In genomic region chr2:50096336-50096735, GRCm38 (mm10) we compare ENCODE assay signal across 22 mouse cellular contexts. TPM values are rescaled to one million over a fixed set of nuclear protein-coding genes. Genes with fewer than 3 reads are reported as not detected.
DNase-seq lines count a peak whose midpoint lies in the region; ATAC-seq and TF ChIP-seq lines count a peak whose summit lies in the region.
"Had no signal": no experiment of that assay in that cellular context is flagged by ENCODE, and none has a peak within 500 bp of the region (broad histone marks: within the 10 kb centered on the region; RNA-seq: fewer than 3 reads in every experiment).

No protein-coding gene starts in this region.

- no peaks in the 10 kb centered on the region for H3K27me3 ChIP-seq in hindbrain, embryonic 13.5 days
- H3K27me3 ChIP-seq in hindbrain, embryonic 10.5 days (ENCODE audit: insufficient read depth, poor library complexity, severe bottlenecking): no peaks in the 10 kb centered on the region
- no peaks in the 10 kb centered on the region for H3K27me3 ChIP-seq in midbrain, postnatal 0 days (ENCODE audit: insufficient read depth, low read length)
- H3K27me3 ChIP-seq in midbrain, embryonic 11.5 days (ENCODE audit: control insufficient read depth, insufficient read depth, low read length): no peaks in the 10 kb centered on the region
- no peaks in the 10 kb centered on the region for H3K27me3 ChIP-seq in hindbrain, embryonic 15.5 days
- H3K27me3 ChIP-seq: kidney, embryonic 15.5 days; limb, embryonic 15.5 days had no signal

- H3K4me2 ChIP-seq in hindbrain, embryonic 13.5 days: no peak overlapping the region
- H3K4me2 ChIP-seq in midbrain, postnatal 0 days (ENCODE audit: low read depth, low read length, poor library complexity, severe bottlenecking): no peak overlapping the region
- H3K4me2 ChIP-seq in midbrain, embryonic 11.5 days: no peak overlapping the region
- no peak overlapping the region for H3K4me2 ChIP-seq in hindbrain, embryonic 15.5 days
- H3K4me2 ChIP-seq: kidney, embryonic 15.5 days; limb, embryonic 15.5 days had no signal

- no peak for TF ChIP-seq CTCF in midbrain, postnatal 0 days (IDR thresholded peaks at IDR 0.05)

- no peak overlapping the region for H3K9ac ChIP-seq in hindbrain, embryonic 13.5 days
- no peak overlapping the region for H3K9ac ChIP-seq in midbrain, postnatal 0 days (replicated peaks; ENCODE audit: low read length, poor library complexity, severe bottlenecking)
- H3K9ac ChIP-seq in midbrain, embryonic 11.5 days (ENCODE audit: low read length): no peak overlapping the region
- H3K9ac ChIP-seq in hindbrain, embryonic 15.5 days: no peak overlapping the region
- H3K9ac ChIP-seq: kidney, embryonic 15.5 days; limb, embryonic 15.5 days had no signal

- 0 out of 2 replicates have a peak, but pooled peaks have one; percentile 66 for ATAC-seq in hindbrain, embryonic 13.5 days (ENCODE audit: low FRiP score)
- ATAC-seq in midbrain, postnatal 0 days (ENCODE audit: low FRiP score): no peak
- ATAC-seq in midbrain, embryonic 11.5 days (ENCODE audit: low FRiP score): no peak
- peak; percentile 36; the same call in 1 of the 2 replicates for ATAC-seq in hindbrain, embryonic 15.5 days (ENCODE audit: low FRiP score, low read depth)
- ATAC-seq: CD4-positive, CD25-positive, alpha-beta regulatory T cell, adult 4 months; intestine, postnatal 0 days had no signal

- no peaks in the 10 kb centered on the region for H3K9me3 ChIP-seq in hindbrain, embryonic 13.5 days
- no peaks in the 10 kb centered on the region for H3K9me3 ChIP-seq in hindbrain, embryonic 10.5 days
- no peaks in the 10 kb centered on the region for H3K9me3 ChIP-seq in midbrain, postnatal 0 days (ENCODE audit: low read length)
- H3K9me3 ChIP-seq in midbrain, embryonic 11.5 days (ENCODE audit: control insufficient read depth, low read length): no peaks in the 10 kb centered on the region
- no peaks in the 10 kb centered on the region for H3K9me3 ChIP-seq in hindbrain, embryonic 15.5 days
- H3K9me3 ChIP-seq: kidney, embryonic 15.5 days; limb, embryonic 15.5 days had no signal

- WGBS in hindbrain, embryonic 13.5 days: 64% methylated on average over 3 of the region's 3 CpGs
- 95% methylated on average over 3 of the region's 3 CpGs for WGBS in hindbrain, embryonic 10.5 days
- 75% methylated on average over 3 of the region's 3 CpGs for WGBS in midbrain, postnatal 0 days
- 93% methylated on average over 3 of the region's 3 CpGs for WGBS in midbrain, embryonic 11.5 days
- 53% methylated on average over 3 of the region's 3 CpGs for WGBS in hindbrain, embryonic 15.5 days

- H3K4me1 ChIP-seq in hindbrain, embryonic 13.5 days (replicated peaks): peaks cover 15% of the 10 kb centered on the region
- H3K4me1 ChIP-seq in hindbrain, embryonic 10.5 days (replicated peaks): peaks cover 18% of the 10 kb centered on the region
- H3K4me1 ChIP-seq in midbrain, postnatal 0 days (ENCODE audit: insufficient read depth, low read length): peaks cover 9% of the 10 kb centered on the region
- H3K4me1 ChIP-seq in midbrain, embryonic 11.5 days (ENCODE audit: control insufficient read depth, insufficient read depth, low read length): peaks cover 16% of the 10 kb centered on the region
- H3K4me1 ChIP-seq in hindbrain, embryonic 15.5 days (replicated peaks): peaks cover 23% of the 10 kb centered on the region

- peak; percentile 38 to 40 for DNase-seq in cerebellum, postnatal 14 days
- DNase-seq in cerebellum, postnatal 36 days: no peak
- DNase-seq in hindbrain, embryonic 10.5 days (ENCODE audit: low spot score): no peak
- DNase-seq in midbrain, postnatal 0 days (ENCODE audit: low spot score): peak; percentile 43
- DNase-seq in midbrain, embryonic 11.5 days (ENCODE audit: low spot score, missing footprints): no peak
- DNase-seq in kidney, postnatal 14 days: no peak
- DNase-seq: adrenal gland, postnatal 14 days; cerebellum, adult 11 months; gastrocnemius, postnatal 10 days; heart, adult 18-20 months; heart, postnatal 36 days; lung, postnatal 14 days; right cerebral cortex, adult 18-20 months had no signal

- H3K27ac ChIP-seq in hindbrain, embryonic 13.5 days: no peak overlapping the region
- H3K27ac ChIP-seq in hindbrain, embryonic 10.5 days: no peak overlapping the region
- no peak overlapping the region for H3K27ac ChIP-seq in midbrain, postnatal 0 days (ENCODE audit: low read depth, low read length)
- no peak overlapping the region for H3K27ac ChIP-seq in midbrain, embryonic 11.5 days (ENCODE audit: low read depth, low read length)
- H3K27ac ChIP-seq in hindbrain, embryonic 15.5 days (replicated peaks): no peak overlapping the region
- H3K27ac ChIP-seq: kidney, embryonic 15.5 days; limb, embryonic 15.5 days; stomach, postnatal 0 days had no signal

- H3K4me3 ChIP-seq in hindbrain, embryonic 13.5 days: no peak overlapping the region
- no peak overlapping the region for H3K4me3 ChIP-seq in hindbrain, embryonic 10.5 days
- no peak overlapping the region for H3K4me3 ChIP-seq in midbrain, postnatal 0 days (ENCODE audit: low read depth, low read length)
- no peak overlapping the region for H3K4me3 ChIP-seq in midbrain, embryonic 11.5 days (ENCODE audit: low read depth, low read length)
- no peak overlapping the region for H3K4me3 ChIP-seq in hindbrain, embryonic 15.5 days
- H3K4me3 ChIP-seq: erythroblast, embryonic 14.5 days; kidney, embryonic 15.5 days; limb, embryonic 15.5 days had no signal

- H3K36me3 ChIP-seq in hindbrain, embryonic 13.5 days: no peaks in the 10 kb centered on the region
- no peaks in the 10 kb centered on the region for H3K36me3 ChIP-seq in hindbrain, embryonic 10.5 days
- no peaks in the 10 kb centered on the region for H3K36me3 ChIP-seq in midbrain, postnatal 0 days (ENCODE audit: insufficient read depth, low read length)
- no peaks in the 10 kb centered on the region for H3K36me3 ChIP-seq in midbrain, embryonic 11.5 days (ENCODE audit: control insufficient read depth, insufficient read depth, low read length)
- H3K36me3 ChIP-seq in hindbrain, embryonic 15.5 days: no peaks in the 10 kb centered on the region
- H3K36me3 ChIP-seq: kidney, embryonic 15.5 days; limb, embryonic 15.5 days had no signal

RNA-seq across cellular contexts. Expression of gene Lypd6, which starts 30.1 kb away (rescaled TPM):
- polyA plus RNA-seq in hindbrain, embryonic 13.5 days (2015; fragmentation: Nextera tagmentation; extraction: Ambion mirVana): 4.4 and 5.5 TPM in 2 replicates
- polyA plus RNA-seq in hindbrain, embryonic 10.5 days (2016; fragmentation: Nextera tagmentation; extraction: Ambion mirVana): 4.0 and 6.3 TPM in 2 replicates
- 14.0 and 29.5 TPM in 2 replicates for total RNA-seq in midbrain, postnatal 0 days (2014; rRNA removed)
- polyA plus RNA-seq in midbrain, postnatal 0 days (2015; fragmentation: Nextera tagmentation; extraction: Ambion mirVana): 20.4 and 25.7 TPM in 2 replicates
- polyA plus RNA-seq in midbrain, embryonic 11.5 days (2014; fragmentation: Nextera tagmentation; extraction: Ambion mirVana): 3.5 and 4.7 TPM in 2 replicates
- polyA plus RNA-seq in hindbrain, embryonic 15.5 days (2015; fragmentation: Nextera tagmentation; extraction: Ambion mirVana): 10.2 and 10.7 TPM in 2 replicates
- total RNA-seq: megakaryocyte, adult 5-6 weeks had no signal
- polyA plus RNA-seq: CD4-positive, CD25-positive, alpha-beta regulatory T cell, adult 4 months; erythroblast, embryonic 14.5 days had no signal

Comparison
In these comparisons a context has a peak if more than half of its experiments do, and no peak if none do; other contexts are left out.
1. DNase-seq: peak in cerebellum, postnatal 14 days (2 of 2) and midbrain, postnatal 0 days (single experiment); none in cerebellum, postnatal 36 days (0 of 2), hindbrain, embryonic 10.5 days (single experiment), midbrain, embryonic 11.5 days (single experiment) and kidney, postnatal 14 days (single experiment).
2. ATAC-seq: peak in hindbrain, embryonic 13.5 days (single experiment) and hindbrain, embryonic 15.5 days (single experiment); none in midbrain, postnatal 0 days (single experiment) and midbrain, embryonic 11.5 days (single experiment).